Mouse (Mus musculus): ENCODE results near the gene 1700123O20Rik. TPM values are rescaled to one million over a fixed set of nuclear protein-coding genes. Genes with fewer than 3 reads are reported as not detected.

1700123O20Rik gene
- polyA plus RNA-seq, 1 experiment from 2014 or later = 109 TPM

DNA sequence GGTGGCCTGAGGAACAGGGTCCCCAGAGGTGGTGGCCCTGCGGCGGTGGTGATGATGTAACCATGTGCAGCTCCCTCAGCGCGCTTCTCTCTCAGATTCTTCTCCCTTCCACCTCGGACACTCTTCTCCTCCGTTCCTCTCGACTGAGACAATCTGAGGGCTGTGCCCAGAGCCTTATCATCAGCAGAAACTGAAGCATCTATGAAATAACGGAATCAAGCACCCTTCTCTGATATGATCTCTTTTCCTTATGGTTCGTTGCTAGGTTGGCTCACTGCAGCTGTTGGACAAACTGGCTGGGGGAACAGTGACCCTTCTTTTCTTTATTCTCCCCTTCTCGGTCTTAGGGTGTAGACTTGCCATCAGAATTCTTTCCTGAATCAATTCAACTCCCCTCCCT is 17.2 kb downstream of the 1700123O20Rik start:
- Histone ChIP-seq H3K27me3 (ENCODE audit: control insufficient read depth, insufficient read depth, low read length) (no peaks in the 10 kb centered on the region), H3K27ac (replicated peaks; ENCODE audit: low read depth, low read length) (no peak overlapping the region), H3K9me3 (replicated peaks; ENCODE audit: control insufficient read depth, low read length) (no peaks in the 10 kb centered on the region), H3K4me3 (ENCODE audit: low read depth, low read length) (no peak overlapping the region), H3K36me3 (replicated peaks; ENCODE audit: control insufficient read depth, insufficient read depth, low read depth, low read length) (no peaks in the 10 kb centered on the region), H3K4me2 (ENCODE audit: low read depth, low read length) (no peak overlapping the region), H3K4me1 (ENCODE audit: control insufficient read depth, insufficient read depth, low read length) (no peaks in the 10 kb centered on the region), H3K9ac (replicated peaks; ENCODE audit: low read length) (no peak overlapping the region)
- 67% methylated on average over 10 of the region's 10 CpGs for WGBS
- ATAC-seq (replicated peaks; ENCODE audit: insufficient number of reproducible peaks, low FRiP score, low TSS enrichment, low read depth) (no peak), DNase-seq (ENCODE audit: low spot score) (no peak)

DNA sequence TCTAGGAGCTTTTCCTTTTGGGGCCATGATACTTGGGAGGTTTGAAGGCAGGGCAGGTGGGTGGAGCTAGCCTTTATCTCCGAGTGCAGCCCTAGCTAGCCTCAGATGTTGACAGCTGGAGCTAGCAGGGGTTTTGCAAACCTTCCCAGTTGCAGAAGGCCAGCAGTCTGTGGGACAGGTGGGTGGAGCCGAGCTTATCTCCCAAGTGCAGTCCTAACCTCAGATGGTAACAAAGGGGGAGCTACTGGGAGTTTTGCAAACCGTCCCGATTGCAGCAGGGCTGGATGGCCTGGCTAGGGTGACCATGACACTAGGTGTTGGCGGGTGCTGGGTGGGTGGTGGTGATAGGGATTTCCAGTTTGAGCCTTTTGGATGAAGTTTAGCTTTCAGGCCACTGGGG is 19.8 kb downstream of the 1700123O20Rik start:
- DNase-seq (ENCODE audit: low spot score) (no peak), ATAC-seq (replicated peaks; ENCODE audit: insufficient number of reproducible peaks, low FRiP score, low TSS enrichment, low read depth) (no peak)
- Histone ChIP-seq H3K36me3 (replicated peaks; ENCODE audit: control insufficient read depth, insufficient read depth, low read depth, low read length) (no peaks in the 10 kb centered on the region), H3K4me1 (ENCODE audit: control insufficient read depth, insufficient read depth, low read length) (no peaks in the 10 kb centered on the region), H3K4me2 (ENCODE audit: low read depth, low read length) (no peak overlapping the region), H3K9ac (replicated peaks; ENCODE audit: low read length) (no peak overlapping the region), H3K27ac (replicated peaks; ENCODE audit: low read depth, low read length) (no peak overlapping the region), H3K9me3 (replicated peaks; ENCODE audit: control insufficient read depth, low read length) (no peaks in the 10 kb centered on the region), H3K4me3 (ENCODE audit: low read depth, low read length) (no peak overlapping the region), H3K27me3 (ENCODE audit: control insufficient read depth, insufficient read depth, low read length) (no peaks in the 10 kb centered on the region)
- 65% methylated on average over 5 of the region's 5 CpGs for WGBS

DNA sequence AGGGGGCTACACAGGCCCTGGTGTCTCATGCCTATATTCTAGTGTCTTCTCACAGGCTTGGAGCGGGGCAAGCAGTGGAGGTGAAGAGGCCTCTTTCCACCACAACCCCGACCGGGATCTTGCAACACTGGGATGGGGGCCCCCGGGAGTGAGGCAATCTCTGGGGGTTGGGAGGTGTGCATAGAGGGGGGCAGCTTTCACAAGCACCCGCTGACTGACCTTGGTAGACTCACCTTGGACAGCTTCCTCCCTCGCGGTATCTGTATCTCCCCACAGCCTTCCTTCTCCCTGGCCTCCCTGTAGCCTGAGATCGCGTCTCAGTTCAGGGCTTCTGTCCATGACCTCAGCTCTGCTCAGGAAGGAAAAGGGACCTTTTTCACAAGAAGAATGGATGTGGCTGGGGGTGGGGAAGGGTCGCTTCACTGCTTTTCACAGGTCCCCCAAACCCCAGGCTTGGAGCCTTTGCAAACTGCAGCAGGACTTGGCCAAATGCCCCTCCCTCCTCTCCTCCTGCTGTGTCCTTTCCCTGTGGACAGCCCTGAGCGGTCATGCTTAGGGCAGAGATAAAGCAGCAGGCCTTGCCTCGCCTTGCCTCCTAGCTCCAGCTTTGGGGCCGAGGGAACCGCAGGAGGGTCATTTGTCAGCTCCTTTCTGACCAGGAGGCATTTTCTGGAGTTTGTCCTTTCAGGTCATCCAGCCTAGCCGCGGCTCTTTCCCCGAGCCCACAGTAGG is 20.7 kb downstream of the 1700123O20Rik start:
- no peak for ATAC-seq (replicated peaks; ENCODE audit: insufficient number of reproducible peaks, low FRiP score, low TSS enrichment, low read depth)
- no peaks in the 10 kb centered on the region for H3K4me1 ChIP-seq (ENCODE audit: control insufficient read depth, insufficient read depth, low read length)
- DNase-seq (ENCODE audit: low spot score) = no peak

DNA sequence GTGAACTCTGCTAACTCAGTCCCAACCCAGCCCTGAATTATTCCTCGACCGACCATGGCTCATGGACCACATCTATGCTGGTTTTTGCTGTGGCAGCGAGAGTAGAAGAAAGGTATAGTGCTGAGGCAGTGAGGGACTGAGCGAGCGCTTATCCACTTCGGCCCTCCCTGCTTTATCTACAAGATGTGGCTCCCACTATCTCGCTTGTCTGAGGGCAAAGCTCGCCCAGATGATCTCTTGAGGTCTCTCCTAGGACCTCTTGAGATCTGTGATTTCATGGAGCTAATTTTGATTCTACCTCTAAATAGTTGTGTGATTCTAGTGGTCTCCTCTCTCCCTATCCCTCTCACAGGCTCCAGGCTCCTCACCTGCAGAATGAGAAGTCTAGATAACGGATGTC is 23.0 kb downstream of the 1700123O20Rik start:
- H3K9me3 ChIP-seq (replicated peaks; ENCODE audit: control insufficient read depth, low read length) = no peaks in the 10 kb centered on the region
- no peak for DNase-seq (ENCODE audit: low spot score)
- H3K9ac ChIP-seq (replicated peaks; ENCODE audit: low read length) = no peak overlapping the region
- WGBS = 86% methylated on average over 9 of the region's 9 CpGs
- H3K27ac ChIP-seq (replicated peaks; ENCODE audit: low read depth, low read length) = no peak overlapping the region
- no peaks in the 10 kb centered on the region; the same call in 1 of the 2 replicates for H3K4me1 ChIP-seq (ENCODE audit: control insufficient read depth, insufficient read depth, low read length)
- H3K27me3 ChIP-seq (ENCODE audit: control insufficient read depth, insufficient read depth, low read length) = no peaks in the 10 kb centered on the region
- no peaks in the 10 kb centered on the region for H3K36me3 ChIP-seq (replicated peaks; ENCODE audit: control insufficient read depth, insufficient read depth, low read depth, low read length)
- no peak for ATAC-seq (replicated peaks; ENCODE audit: insufficient number of reproducible peaks, low FRiP score, low TSS enrichment, low read depth)
- no peak overlapping the region for H3K4me2 ChIP-seq (ENCODE audit: low read depth, low read length)
- H3K4me3 ChIP-seq (ENCODE audit: low read depth, low read length) = no peak overlapping the region

More for the DNA sequence above, 20.7 kb downstream of the 1700123O20Rik start:
- Histone ChIP-seq H3K36me3 (replicated peaks; ENCODE audit: control insufficient read depth, insufficient read depth, low read depth, low read length) (no peaks in the 10 kb centered on the region), H3K27me3 (ENCODE audit: control insufficient read depth, insufficient read depth, low read length) (no peaks in the 10 kb centered on the region), H3K9me3 (replicated peaks; ENCODE audit: control insufficient read depth, low read length) (no peaks in the 10 kb centered on the region), H3K4me2 (ENCODE audit: low read depth, low read length) (no peak overlapping the region), H3K4me3 (ENCODE audit: low read depth, low read length) (no peak overlapping the region), H3K9ac (replicated peaks; ENCODE audit: low read length) (no peak overlapping the region), H3K27ac (replicated peaks; ENCODE audit: low read depth, low read length) (no peak overlapping the region)
- 58% methylated on average over 17 of the region's 17 CpGs for WGBS

DNA sequence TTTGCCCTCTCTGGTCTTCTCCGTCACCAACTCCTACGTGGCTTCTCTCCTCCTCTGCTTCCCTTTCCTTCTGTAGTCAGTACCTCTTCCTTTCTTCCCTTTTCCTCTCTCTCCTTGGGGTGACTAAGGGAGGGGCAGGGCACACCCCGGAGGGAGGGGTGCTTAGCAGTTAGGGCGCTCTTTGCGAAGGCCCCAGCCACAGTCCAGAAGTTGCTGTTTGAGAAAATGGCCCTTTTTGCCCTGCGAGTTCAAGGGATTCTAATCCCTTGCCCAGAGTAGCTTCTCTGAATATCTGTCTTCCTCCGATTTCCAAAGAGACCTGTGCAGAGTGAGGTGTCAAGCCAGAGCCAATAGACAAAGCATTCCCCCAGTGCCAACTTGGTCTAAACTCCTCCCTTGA is 26.1 kb downstream of the 1700123O20Rik start, which contains the start of gene Cebpe:
TSS of gene Cebpe (minus strand) at position 101 of the 400 bp plus-strand sequence.
- Histone ChIP-seq H3K4me3 (ENCODE audit: low read depth, low read length) (no peak within 1 kb of the TSS), H3K9me3 (replicated peaks; ENCODE audit: control insufficient read depth, low read length) (no peaks in the 10 kb centered on the region), H3K27me3 (ENCODE audit: control insufficient read depth, insufficient read depth, low read length) (no peaks in the 10 kb centered on the region), H3K36me3 (replicated peaks; ENCODE audit: control insufficient read depth, insufficient read depth, low read depth, low read length) (no peaks in the 10 kb centered on the region), H3K27ac (replicated peaks; ENCODE audit: low read depth, low read length) (no peak within 1 kb of the TSS), H3K4me1 (ENCODE audit: control insufficient read depth, insufficient read depth, low read length) (no peaks in the 10 kb centered on the region; the same call in 1 of the 2 replicates), H3K9ac (replicated peaks; ENCODE audit: low read length) (no peak within 1 kb of the TSS), H3K4me2 (ENCODE audit: low read depth, low read length) (no peak within 1 kb of the TSS)
- no peak for DNase-seq (ENCODE audit: low spot score)
- ATAC-seq (replicated peaks; ENCODE audit: insufficient number of reproducible peaks, low FRiP score, low TSS enrichment, low read depth) = no peak
- 83% methylated on average over 7 of the region's 7 CpGs for WGBS

DNA sequence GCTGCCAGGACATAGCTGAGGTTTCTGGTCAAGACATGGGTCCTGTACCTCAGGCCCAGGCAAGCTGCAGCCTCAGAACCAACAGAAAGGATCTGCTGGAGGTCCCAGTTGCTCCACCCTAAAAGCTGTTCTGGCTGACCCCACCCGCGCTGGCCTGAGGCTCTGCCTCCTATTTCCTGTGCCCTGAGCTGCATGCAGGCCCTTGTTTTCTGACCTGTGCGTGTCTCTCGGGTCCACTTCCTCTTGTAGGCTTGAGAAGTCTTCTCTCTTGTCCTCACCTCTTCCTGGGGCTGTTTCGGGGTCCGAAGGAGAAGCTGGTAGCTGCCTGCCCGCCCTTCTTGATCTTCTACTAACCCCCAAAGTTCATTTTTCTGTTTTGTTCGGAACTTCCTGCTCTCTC is 26.8 kb downstream of the 1700123O20Rik start:
- no peak overlapping the region for H3K27ac ChIP-seq (replicated peaks; ENCODE audit: low read depth, low read length)
- H3K36me3 ChIP-seq (replicated peaks; ENCODE audit: control insufficient read depth, insufficient read depth, low read depth, low read length) = no peaks in the 10 kb centered on the region
- no peaks in the 10 kb centered on the region for H3K27me3 ChIP-seq (ENCODE audit: control insufficient read depth, insufficient read depth, low read length)
- WGBS = 55% methylated on average over 8 of the region's 8 CpGs
- DNase-seq (ENCODE audit: low spot score) (no peak), ATAC-seq (replicated peaks; ENCODE audit: insufficient number of reproducible peaks, low FRiP score, low TSS enrichment, low read depth) (no peak)
- H3K9me3 ChIP-seq (replicated peaks; ENCODE audit: control insufficient read depth, low read length) = no peaks in the 10 kb centered on the region
- no peak overlapping the region for H3K4me3 ChIP-seq (ENCODE audit: low read depth, low read length)
- H3K9ac ChIP-seq (replicated peaks; ENCODE audit: low read length) = no peak overlapping the region
- H3K4me2 ChIP-seq (ENCODE audit: low read depth, low read length) = no peak overlapping the region
- H3K4me1 ChIP-seq (ENCODE audit: control insufficient read depth, insufficient read depth, low read length) = no peaks in the 10 kb centered on the region; the same call in 1 of the 2 replicates

DNA sequence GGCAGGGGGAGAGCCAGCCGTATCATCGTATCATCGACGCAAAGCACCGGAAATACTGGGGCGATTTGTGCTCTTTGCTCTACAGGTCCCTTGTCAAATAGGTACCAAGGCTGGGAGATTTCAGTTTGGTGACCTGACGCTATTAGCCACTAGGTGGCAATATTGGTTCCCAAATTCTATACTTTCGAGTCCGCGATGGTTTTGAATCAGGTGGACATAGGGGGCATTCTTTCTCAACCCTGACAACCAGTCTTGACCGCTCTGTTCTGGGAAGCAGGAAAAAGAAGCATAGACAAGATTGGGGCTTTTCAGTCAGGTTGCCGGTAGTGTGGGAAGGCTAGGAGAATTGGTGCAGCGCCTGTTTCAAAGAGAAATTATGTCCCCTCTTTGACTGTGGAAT is 28.1 kb downstream of the 1700123O20Rik start:
- no peaks in the 10 kb centered on the region for H3K36me3 ChIP-seq (replicated peaks; ENCODE audit: control insufficient read depth, insufficient read depth, low read depth, low read length)
- H3K27ac ChIP-seq (replicated peaks; ENCODE audit: low read depth, low read length) = no peak overlapping the region
- H3K4me2 ChIP-seq (ENCODE audit: low read depth, low read length) = peak overlapping the region; percentile 47
- H3K4me1 ChIP-seq (ENCODE audit: control insufficient read depth, insufficient read depth, low read length) = no peaks in the 10 kb centered on the region; the same call in 1 of the 2 replicates
- H3K27me3 ChIP-seq (ENCODE audit: control insufficient read depth, insufficient read depth, low read length) = no peaks in the 10 kb centered on the region
- 0% methylated on average over 13 of the region's 13 CpGs for WGBS
- peak overlapping the region; percentile 19 for H3K4me3 ChIP-seq (ENCODE audit: low read depth, low read length)
- no peak for ATAC-seq (replicated peaks; ENCODE audit: insufficient number of reproducible peaks, low FRiP score, low TSS enrichment, low read depth)
- DNase-seq (ENCODE audit: low spot score) = peak; percentile 92
- H3K9me3 ChIP-seq (replicated peaks; ENCODE audit: control insufficient read depth, low read length) = no peaks in the 10 kb centered on the region
- H3K9ac ChIP-seq (replicated peaks; ENCODE audit: low read length) = no peak overlapping the region

DNA sequence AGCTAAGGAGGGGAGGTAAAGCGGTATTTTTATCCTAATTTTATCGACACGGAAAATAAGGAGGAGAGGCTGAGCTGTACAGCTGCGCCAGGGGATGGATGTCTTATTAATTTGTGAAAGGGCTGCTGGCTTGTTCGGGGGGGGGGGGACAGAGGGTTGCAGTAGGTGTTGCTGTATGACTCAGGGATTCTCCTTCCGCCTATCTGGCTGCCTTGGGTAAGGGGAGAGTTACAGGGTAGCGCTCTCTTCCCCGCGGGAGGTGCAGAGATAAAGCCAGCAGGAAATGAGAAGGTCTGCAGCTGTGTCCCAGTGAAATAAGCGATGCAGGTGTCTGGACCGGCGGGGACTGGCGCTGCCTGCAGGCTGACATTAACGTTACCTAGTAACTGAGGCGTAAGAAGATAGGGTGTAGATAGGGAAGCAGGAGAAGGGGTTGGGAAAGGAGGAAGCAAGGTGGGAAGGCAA is 28.6 kb downstream of the 1700123O20Rik start:
- H3K9ac ChIP-seq (replicated peaks; ENCODE audit: low read length) = no peak overlapping the region; the same call in 1 of the 2 replicates

More for the DNA sequence above, 28.6 kb downstream of the 1700123O20Rik start:
- no peak overlapping the region for H3K27ac ChIP-seq (replicated peaks; ENCODE audit: low read depth, low read length)
- no peaks in the 10 kb centered on the region; the same call in 1 of the 2 replicates for H3K4me1 ChIP-seq (ENCODE audit: control insufficient read depth, insufficient read depth, low read length)
- no peak for ATAC-seq (replicated peaks; ENCODE audit: insufficient number of reproducible peaks, low FRiP score, low TSS enrichment, low read depth)
- H3K9me3 ChIP-seq (replicated peaks; ENCODE audit: control insufficient read depth, low read length) = no peaks in the 10 kb centered on the region
- H3K36me3 ChIP-seq (replicated peaks; ENCODE audit: control insufficient read depth, insufficient read depth, low read depth, low read length) = no peaks in the 10 kb centered on the region
- no peaks in the 10 kb centered on the region for H3K27me3 ChIP-seq (ENCODE audit: control insufficient read depth, insufficient read depth, low read length)
- DNase-seq (ENCODE audit: low spot score) = no peak
- peak overlapping the region; percentile 19 for H3K4me3 ChIP-seq (ENCODE audit: low read depth, low read length)
- peak overlapping the region; percentile 47 for H3K4me2 ChIP-seq (ENCODE audit: low read depth, low read length)
- WGBS = 4% methylated on average over 15 of the region's 15 CpGs

Measured in embryonic facial prominence, embryonic 11.5 days (tissue).